Mouse (Mus musculus) kidney, adult 9 months (tissue): ENCODE results near the gene Gm17655.
"Not testable (repeated sequence)": the region's sequence is repeated elsewhere in the genome, so short reads cannot be mapped to it uniquely, and the experiment has no call there.

Experiments used
- DNase-seq: peaks from one replicate; pipeline ENCODE4 v3.0.0; 2022

Gm17655 gene

DNA sequence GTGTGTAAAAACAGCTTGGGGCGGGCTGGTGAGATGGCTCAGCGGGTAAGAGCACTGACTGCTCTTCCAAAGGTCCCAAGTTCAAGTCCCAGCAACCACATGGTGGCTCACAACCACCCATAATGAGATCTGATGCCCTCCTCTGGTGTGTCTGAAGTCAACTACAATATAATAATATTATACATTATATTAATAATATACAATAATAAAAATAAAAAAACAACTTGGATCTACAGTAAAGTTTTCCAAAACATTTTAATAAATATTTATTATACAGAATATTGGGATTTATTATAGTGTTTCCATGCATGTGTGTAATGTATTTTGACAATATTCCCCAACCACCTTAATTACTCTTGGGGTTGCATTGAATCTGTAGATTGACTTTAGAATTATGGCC lies at the start of gene Gm17655:
Gm17655 (minus strand) TSS at position 101 of the 400 bp plus-strand sequence.
- DNase-seq = not testable (repeated sequence)

DNA sequence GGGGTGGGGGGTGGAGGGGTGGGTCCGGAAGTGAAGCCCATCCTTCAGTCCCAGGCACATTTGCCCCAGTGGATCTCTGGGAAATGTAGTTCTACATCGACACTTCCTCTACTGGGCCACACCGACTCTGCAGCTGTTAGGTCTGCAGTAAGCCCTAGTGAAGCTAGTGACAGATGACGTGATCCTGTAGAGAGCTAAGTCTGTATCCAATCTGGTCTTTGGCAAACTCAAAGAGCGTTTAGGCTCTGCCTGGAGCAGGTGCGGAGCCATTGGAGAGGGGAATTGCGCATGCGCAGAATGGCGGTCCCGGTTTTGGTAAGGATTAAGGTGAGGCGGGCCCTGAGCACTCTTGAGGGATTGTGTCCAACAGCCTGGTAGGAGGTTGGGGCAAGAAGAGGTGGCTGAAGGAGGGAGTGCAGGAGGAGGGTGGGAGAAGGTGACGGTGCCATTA lies 37.7 kb upstream of the Gm17655 start, which contains the start of gene Zfp605:
Zfp605 (plus strand) TSS at position 102 of the 451 bp plus-strand sequence.
- peak; percentile 93 for DNase-seq

DNA sequence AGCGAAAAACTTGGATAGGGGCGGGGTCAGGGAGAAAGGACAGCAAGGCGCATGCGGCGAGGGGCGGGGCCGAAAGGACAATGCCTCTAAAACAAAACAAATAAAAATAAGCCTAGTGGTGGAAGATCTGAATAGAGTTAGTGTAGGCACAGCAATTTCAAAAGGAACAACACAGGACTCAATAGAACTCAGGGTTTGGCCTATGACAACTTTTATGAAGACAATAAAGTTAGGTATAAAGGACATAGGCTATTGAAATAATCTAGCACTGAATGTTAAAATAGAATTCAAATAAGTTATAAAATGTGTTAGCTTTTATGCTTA lies 36.0 kb upstream of the Gm17655 start:
- DNase-seq = peak; percentile 98

DNA sequence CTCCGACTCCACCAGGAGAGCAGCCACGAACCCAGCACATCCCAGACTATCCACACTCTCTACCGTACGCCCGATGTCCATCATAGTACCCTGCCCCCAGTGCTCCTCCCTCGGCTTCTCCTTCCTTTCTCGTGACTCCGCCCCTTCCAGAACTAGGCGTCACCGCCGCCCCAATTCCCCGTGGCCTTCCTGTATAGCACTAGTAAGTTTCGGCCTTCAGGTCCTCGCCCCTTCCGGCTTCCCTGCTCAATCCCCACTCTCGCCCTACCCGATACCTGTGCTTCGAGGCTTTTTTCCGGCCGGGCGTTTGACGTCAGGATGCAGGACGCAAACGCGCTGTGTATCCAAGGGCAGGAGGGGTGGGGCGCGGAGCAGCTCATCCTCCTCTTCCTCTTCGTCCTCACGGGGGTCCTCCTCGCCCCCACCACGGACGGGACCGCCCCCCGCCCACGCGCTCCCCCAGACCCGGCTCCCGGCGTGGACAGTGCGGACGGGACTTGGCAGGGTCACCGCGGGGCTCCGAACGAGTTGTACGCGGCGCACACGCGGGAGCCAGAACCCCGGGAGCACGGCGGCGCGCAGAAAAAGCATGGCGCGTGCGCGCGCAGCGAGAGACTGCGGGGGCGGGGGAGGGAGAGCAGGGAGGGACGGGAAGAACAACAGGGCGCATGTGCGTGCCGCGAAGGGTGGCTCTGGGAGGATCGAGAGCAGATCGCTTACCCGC lies 35.4 kb upstream of the Gm17655 start, which contains the start of gene Gtpbp6:
Gtpbp6 (minus strand) TSS at position 617 of the 724 bp plus-strand sequence.
- peak; percentile 97 for DNase-seq

DNA sequence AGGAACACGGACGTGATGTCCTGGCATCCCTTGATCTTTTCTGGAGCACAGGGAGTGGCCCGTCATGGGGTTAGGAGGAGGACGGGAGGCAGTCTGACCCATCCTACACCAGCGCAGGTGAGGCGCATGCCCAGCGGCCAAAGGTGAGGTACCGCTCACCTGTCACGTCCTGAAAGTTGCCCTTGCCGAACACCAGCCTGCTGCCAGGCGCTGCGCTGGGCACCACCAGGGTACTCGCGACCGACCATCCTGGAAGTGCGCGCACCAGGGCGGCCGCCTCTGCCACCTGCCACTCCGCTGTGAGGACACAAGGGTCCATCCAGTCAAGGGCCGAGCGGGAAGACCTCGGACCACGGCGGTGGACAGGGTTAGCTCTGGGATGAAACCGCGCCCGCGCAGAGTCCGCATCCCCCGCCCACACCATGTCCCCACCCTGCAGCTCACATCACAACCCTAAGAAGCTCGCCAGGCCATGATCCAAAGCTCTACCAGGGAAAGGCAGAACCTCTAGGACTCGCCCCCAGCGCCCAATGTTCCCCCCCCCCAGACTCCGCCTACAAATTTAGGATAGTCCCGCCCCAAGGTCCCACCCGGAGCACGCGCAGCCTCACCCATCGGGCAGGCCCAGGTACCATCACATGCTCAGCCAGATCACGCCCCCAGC lies 34.7 kb upstream of the Gm17655 start:
- no peak for DNase-seq

DNA sequence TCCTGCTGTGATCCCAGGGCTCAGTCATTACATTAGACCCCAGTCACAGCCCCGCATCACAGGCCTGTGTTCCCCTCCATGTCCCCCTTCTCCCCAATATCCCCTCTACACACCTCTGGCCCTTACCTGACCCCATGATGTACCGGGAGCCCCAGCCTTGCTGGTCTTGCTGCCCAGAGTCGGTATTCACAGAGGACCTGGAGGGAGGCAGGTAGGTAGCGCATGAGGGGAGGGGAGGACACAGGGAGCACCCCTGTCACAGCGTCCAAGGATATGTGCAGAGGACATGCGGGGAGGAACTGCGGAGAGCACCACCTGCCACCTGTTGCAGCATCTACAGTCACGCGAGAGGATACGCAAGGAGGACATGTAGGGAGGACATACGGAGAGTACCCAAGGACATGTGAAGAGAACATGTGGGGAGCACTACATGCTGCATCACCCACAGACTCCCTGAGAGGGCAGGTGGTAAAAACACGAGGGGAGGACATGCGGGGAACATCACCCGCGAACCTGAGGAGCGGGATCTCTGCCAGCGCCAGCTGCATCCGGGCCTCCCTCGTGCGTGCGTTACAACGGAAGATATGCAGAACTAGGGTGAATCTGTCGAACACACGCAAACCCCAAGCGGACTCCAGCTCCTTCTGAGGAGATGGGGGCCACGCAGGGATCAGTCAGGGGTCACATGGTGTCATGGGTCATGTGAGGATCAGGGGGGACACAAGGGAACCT lies 34.0 kb upstream of the Gm17655 start:
- no peak for DNase-seq

DNA sequence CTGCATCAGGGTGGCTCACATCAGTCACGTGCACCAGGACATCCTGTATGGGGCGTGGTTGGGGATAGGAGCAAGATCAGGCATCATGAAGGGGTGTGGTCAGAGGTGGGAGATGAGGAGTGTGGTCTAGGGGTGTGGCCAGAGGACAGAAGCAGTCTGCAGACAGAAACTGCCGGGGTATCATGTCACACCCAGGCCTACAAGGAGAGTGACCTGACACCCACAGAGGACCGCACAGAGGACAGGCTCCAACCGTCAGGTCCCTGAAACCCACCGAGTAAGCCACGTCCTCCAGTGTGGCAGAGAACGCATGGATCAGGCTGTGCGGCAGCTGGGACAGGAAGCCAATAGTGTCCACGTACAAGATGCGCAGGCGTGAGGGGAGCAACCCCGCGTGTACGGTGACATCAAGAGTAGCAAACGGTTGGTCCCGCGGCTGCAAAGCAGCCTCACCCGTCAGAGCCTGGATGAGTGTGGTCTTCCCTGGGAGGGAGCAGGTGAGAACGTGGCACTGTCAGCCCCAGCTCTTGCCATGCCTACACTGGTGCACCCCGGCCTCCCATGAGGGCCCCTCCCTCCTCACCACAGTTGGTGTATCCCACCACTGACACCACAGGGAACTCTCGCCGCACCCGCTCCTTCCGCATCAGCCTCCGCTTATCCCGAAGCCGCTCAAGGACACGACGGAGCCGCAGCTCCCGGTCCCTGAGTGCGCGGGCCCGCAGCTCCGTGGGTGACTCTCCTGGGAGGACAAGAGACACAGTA lies 32.5 kb upstream of the Gm17655 start:
- no peak for DNase-seq

DNA sequence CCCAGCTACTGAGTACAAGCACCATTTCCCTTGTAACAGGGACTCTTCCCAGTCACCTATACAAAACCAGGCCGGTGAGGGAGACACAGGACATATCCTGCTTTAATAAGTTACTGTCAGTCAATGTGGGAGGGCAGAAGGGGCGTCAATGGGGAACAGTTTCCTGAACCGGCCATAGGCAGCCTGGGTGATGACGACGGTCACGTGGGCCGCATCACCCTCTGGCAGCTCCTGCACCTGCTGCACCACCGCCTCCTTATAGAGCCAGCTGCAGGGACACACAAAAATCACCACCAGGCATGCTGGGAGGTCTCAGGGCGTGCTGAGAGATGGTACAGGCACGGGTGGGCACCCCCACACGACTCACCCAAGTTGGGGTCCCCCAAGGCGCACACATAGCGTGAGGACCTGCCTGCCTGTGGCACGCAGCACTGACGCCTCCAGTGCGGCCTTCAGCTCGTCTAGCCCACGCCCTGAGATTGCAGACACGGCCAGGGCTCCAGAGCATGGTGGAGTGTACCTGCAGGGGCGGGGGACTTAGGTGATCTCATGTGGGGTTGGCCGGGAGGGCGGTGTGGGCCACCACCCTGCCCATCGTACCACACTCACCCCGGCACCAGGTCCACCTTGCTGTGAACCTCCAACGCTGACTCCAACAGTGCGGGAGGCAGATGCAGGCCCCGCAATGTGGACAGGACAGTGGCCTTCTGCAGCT lies 31.7 kb upstream of the Gm17655 start:
- DNase-seq = no peak

DNA sequence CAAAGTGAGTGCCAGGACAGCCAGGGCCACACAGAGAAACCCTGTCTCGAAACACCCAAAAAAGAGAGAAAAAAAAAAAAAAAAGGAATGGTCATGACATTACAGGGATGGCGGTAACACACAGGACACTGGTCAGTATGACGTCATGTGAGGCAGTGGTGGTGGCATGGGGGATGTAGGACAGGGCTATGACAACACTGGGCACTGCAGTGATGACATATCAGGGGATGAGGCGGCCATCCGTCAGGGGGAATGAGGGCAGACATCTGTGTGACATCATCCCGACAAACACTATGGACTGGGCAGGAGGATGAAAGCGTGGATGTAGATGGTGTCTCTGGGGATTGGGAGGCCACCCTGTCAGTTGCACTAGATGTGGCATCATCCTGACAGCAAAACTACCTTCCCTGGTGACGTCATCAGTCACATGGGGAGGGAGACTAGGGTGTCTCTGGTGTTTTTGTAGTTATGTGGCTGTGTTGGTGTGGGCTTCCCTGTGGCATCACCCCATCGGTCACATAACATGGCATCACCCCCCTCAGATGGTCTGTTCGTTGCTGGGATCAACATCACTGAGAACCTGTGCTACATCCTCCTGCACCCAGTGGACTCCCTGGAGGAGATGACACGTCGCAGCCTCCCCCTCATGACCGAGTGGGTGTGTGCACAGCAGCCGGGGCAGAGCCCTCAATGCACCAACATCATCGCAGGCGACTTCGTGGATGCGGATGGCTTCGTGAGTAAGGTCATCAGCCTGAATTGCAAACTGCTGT lies 30.7 kb upstream of the Gm17655 start:
- no peak for DNase-seq

DNA sequence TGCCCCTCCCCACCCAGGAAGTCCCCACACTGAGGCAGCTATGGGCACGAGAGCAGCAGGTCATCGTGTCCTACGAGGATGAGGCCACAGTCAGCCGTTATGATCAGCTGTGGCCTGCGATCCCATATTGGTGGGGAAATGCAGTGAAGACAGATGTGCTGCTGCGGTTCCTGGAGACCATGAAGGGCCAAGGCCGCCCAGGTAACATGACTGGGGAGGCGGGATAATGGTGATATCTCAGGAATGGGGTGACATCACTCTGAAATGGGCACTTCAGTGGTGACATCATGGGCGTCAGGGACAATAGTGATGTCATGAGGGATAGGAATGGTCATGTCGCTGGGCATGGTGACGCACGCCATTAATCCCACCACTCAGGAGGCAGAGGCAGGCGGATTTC lies 30.1 kb upstream of the Gm17655 start:
- no peak for DNase-seq

DNA sequence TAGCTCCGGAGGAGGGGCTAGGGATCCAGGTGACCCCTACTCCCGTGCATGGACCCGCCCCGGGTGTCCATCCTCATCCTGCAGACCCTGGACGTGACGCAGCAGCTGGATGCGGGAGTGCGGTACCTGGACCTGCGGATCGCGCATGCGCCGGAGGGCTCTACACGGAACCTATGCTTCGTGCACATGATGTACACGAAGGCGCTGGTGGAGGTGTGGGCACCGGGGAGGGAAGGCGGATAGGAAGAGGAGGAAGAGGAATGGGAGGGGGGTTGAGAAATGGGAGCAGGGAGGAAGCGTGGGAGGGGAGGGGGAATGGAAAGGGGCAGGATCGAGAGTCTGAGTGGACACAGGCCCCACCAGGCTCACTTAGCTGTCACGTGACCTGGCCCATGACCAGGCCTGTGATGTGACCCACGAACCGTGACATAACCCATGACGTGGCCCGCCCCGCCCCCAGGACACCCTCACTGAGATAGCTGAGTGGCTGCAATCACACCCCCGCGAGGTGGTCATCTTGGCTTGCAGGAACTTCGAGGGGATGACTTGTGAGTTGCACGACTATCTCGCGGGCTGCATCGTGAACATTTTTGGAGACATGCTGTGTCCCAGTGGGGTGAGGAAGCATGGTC lies 29.5 kb upstream of the Gm17655 start:
- peak; percentile 67 for DNase-seq

DNA sequence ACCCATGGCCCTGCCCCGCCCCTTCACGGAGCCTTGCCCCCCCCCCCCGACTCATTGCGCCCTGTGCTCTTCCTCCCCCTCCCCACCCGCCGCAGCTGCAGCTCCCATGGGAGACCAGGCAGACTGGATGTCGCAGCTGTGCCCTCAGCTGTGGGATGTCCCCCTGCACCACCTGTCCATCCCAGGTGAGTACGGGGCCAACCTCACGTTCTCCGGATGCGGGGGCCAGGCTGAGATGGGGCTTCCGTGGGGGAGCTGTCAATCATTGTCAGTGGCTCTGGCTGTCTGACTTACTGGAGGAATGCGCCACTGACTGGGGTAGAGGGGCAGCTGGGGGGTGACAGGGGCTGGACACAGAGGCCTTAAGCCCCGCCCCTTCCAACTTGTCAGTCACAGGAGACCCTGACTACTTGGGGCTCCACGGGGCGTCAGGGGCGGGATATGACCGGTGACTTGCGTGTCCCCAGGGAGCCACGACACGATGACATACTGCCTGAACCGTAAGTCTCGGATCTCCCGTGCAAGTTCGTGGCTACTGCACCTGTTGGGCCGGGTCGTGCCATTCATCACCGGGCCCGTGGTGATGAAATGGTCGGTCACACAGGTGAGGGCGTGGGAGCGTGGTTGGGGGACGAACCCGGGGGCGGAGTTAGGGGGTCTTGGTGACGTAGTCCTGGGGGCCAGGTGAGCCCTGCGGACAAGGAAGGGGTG lies 28.8 kb upstream of the Gm17655 start:
- DNase-seq = no peak

DNA sequence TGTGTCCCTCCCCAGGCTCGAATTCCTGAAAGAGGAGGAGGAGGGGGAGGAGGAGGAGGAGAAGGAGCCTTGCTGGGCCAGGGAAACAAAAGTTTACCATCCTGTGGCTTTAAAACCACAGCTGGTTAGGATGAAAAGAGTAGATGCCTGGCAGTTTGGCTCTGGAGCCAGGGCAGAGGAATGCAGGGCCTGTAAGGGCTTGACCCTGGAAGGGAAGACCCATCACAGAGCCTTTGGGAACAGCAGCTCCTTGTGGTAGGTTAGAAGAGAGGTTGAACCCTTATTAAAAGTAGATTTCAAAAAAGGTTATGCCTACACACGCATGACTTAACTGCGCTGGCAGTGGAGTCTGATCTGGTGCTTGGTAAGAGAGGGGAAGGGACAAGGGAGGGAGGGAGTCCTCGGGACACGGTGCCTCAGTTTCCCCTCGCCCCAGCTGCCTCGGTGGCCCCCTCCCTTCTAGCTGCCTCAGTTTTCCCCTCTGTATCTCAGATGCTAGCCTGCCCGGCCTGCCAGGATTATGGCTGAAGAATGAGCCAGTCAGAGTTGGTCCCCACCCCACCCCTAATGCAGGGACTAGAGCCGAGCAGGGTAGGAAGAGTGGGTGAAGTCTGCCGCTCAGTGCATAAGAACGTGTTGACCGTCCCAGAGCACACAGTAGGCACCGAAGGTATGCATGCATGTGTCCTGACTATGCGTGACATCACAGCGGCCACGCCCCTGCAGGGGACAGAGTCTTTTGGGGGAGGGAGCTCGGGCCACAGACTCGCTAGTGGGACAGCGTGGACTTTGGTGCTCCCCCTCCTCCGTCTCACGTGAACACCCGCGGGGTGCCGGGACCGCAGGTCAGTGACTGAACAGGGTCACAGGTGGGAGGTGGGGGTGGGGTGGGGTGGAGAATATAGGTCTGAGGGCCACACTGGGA lies 27.6 kb upstream of the Gm17655 start, which contains the start of gene Plcxd1:
Plcxd1 (plus strand) TSS at position 314 of the 925 bp plus-strand sequence.
- DNase-seq = peak; percentile 70

DNA sequence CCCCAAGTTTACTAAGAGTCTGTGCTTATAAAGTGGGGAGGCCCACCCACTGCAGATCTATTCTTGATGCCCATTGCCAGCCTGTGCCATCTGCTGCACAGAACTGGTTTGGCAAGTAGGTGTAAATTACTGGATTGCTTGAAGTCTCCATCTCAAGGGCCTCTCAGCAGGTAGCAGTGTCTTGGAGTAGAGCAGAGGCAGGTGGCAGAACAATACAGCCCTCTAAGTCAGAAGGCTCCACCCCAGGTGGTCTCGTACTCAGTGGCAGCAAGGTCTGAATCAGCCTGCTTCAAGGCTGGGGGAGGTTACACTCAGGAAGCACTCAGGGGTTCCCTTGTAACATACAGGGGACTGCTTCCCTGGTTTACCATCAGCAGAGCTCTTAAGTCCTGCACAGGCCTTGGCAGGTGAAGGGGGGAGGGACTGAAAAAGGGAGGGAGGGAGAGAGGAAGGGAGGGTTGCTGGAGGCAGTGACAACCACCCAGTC lies 26.7 kb upstream of the Gm17655 start:
- no peak for DNase-seq

DNA sequence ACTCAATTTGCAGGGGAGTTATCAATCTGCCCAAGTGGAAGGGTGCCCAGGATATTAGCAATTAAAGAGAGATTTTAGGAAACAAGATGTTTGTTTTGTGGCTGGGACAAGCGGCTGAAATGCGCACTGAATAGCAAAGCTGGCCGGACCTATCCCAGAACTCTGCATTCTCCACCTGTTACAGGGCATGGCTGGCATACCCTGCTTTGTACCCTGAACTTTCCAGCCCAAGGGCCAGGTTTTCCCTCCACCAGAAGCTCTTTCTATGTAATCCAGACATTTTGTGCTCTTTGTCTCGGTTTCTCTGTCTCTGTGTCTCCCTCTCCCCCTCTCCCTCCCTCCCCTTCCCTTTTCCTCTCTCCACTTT lies 22.5 kb upstream of the Gm17655 start:
- DNase-seq = no peak

DNA sequence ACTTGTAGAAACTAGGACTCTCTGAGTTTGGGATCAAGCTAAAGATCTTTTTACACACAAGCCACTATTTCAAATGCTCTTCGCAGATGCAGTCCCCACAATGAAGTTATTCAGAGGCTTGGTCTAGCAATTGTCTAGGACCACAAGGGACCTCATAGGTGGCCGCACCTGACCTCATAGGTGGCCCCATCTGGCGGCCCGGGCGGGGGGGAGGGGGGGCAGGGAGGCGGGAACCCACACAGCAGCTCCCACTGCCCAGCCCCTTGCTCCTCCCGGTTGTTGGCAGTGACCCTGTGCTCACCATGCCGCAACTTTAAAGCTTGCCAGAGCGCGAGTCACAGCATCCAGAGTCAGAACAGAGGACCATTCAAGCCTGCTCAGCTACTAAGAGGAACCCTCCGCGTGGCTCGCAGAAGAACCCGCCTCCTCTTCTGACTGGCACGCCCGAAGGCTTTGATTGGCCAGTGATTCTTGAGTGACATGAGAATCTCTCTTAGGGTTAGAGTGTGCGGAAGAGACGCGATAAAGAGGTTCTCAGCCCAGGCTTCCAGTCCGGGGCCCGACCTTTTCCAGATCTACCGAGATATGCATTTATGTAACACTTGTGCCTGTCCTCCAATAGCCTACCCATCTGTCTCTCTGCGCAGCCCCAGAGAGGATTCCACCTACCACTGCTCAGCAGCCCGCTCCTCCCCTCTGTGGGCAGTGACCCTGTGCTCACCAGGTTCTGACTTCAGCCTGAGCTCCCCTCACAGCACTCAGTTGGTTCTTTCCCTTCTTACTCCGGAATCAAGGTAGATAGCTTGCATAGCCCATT lies 21.9 kb upstream of the Gm17655 start, which contains the start of gene Gm35315:
Gm35315 (minus strand) TSS at position 391 of the 817 bp plus-strand sequence.
- peak; percentile 94 for DNase-seq

DNA sequence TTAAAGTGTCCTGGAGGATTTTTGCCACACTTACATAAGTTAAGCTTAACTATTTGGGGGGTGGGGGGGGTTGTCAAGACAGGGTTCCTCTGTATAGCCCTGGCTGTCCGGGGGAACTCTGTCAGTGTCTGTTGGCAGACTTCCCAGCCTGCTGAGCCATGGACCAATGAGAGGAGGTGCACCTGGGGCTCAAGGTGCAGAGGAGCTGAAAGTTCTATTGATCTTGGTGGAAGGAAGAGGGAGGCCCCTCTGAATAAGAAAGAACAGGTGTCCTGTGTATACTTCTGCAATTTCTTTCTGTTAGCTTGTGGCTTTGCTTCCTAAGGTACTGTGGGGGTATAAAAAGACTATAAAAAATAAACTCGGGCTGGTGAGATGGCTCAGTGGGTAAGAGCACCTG lies 19.2 kb upstream of the Gm17655 start:
- no peak for DNase-seq
